Mouse (Mus musculus): Measurements from ENCODE around the gene Dqx1.
A peak's percentile ranks its signal among the peaks of the same experiment; 100 is the strongest.

Gene Dqx1

GRCm38 (mm10) chr6:83107566-83108400, 50.1 kb downstream of the Dqx1 start:
- DNase-seq (ENCODE audit: low read depth, low spot score), result peak; percentile 86

- DNase-seq (ENCODE audit: low read depth, low spot score), result peak; percentile 72
These were observed 51.4 kb downstream of the Dqx1 start, which contains the start of gene Mrpl53 for GRCm38 (mm10) chr6:83108762-83109668. TSS of gene Mrpl53 (plus strand) at chr6:83109040.

- DNase-seq (ENCODE audit: low read depth, low spot score), result no peak
These were observed 54.0 kb downstream of the Dqx1 start for GRCm38 (mm10) chr6:83111510-83112136.

GRCm38 (mm10) chr6:83115011-83115671, 57.5 kb downstream of the Dqx1 start, which contains the start of gene Mogs:
TSS of gene Mogs (plus strand) at chr6:83115496.
- peak; percentile 91 for DNase-seq (ENCODE audit: low read depth, low spot score)

GRCm38 (mm10) chr6:83115682-83116372, 58.2 kb downstream of the Dqx1 start:
- no peak for DNase-seq (ENCODE audit: low read depth, low spot score)

GRCm38 (mm10) chr6:83116373-83117164, 58.9 kb downstream of the Dqx1 start:
- no peak for DNase-seq (ENCODE audit: low read depth, low spot score)

Measured in mesoderm, embryonic 11.5 days (tissue).